Mouse (Mus musculus): Measurements from ENCODE around the gene Xkr8. TPM values are rescaled to one million over a fixed set of nuclear protein-coding genes. Genes with fewer than 3 reads are reported as not detected.
"Not testable (repeated sequence)": the region's sequence is repeated elsewhere in the genome, so short reads cannot be mapped to it uniquely, and the experiment has no call there.

Xkr8 gene
- total and polyA plus RNA-seq, 3 experiments: 3.8 to 8.6 (median 4.9) TPM

GRCm38 (mm10) chr4:132763125-132763524 is 30.8 kb upstream of the Xkr8 start:
- H3K4me1 ChIP-seq (ENCODE audit: control insufficient read depth in 1 of 2, insufficient read depth in 2 of 2): peaks cover 7 to 24% of the 10 kb centered on the region in 2 experiments
- H3K4me2 ChIP-seq (ENCODE audit: insufficient read depth, low read depth, poor library complexity, severe bottlenecking); in situ Hi-C loops (cut with MboI; ENCODE audit: low pct_ligation_motif_present, low pct_unique_long_range_greater_than_20kb, low sequenced_read_pairs); H3K27me3 ChIP-seq (replicated peaks); H3K9me3 ChIP-seq (replicated peaks; ENCODE audit: low read length); H3K36me3 ChIP-seq (replicated peaks in 1 of 2; ENCODE audit: control insufficient read depth in 1 of 2, insufficient read depth in 1 of 2, low read length in 1 of 2); H3K27ac ChIP-seq (ENCODE audit: insufficient read depth, low read depth); H3K4me3 ChIP-seq (replicated peaks in 1 of 3; ENCODE audit: low read depth in 2 of 3, low read length in 2 of 3, poor library complexity in 1 of 3); DNase-seq (ENCODE audit: extremely low read depth); H3K79me2 ChIP-seq (replicated peaks; ENCODE audit: control insufficient read depth, extremely low read depth, insufficient read depth, poor library complexity, severe bottlenecking); H3K9ac ChIP-seq (ENCODE audit: insufficient read depth, low read depth); dilution Hi-C loops (cut with MboI; ENCODE audit: extremely low pct_ligation_motif_present, extremely low pct_unique_long_range_greater_than_20kb, low sequenced_read_pairs): not testable (repeated sequence)
- TF ChIP-seq CTCF (conservative IDR thresholded peaks at IDR 0.05 in 1 of 2, IDR thresholded peaks at IDR 0.05 in 1 of 2; ENCODE audit: low read depth in 2 of 2, low read length in 2 of 2): peak in 1 of 2 experiments; percentile 20; a peak in 1 of 4 replicates

- no peak for DNase-seq (ENCODE audit: extremely low read depth)
- dilution Hi-C loops (cut with MboI; ENCODE audit: extremely low pct_ligation_motif_present, extremely low pct_unique_long_range_greater_than_20kb, low sequenced_read_pairs) (no loop called here), in situ Hi-C loops (cut with MboI; ENCODE audit: low pct_ligation_motif_present, low pct_unique_long_range_greater_than_20kb, low sequenced_read_pairs) (no loop called here)
- peaks cover 7 to 24% of the 10 kb centered on the region in 2 experiments for H3K4me1 ChIP-seq (ENCODE audit: control insufficient read depth in 1 of 2, insufficient read depth in 2 of 2)
- no peaks in the 10 kb centered on the region for H3K79me2 ChIP-seq (replicated peaks; ENCODE audit: control insufficient read depth, extremely low read depth, insufficient read depth, poor library complexity, severe bottlenecking)
- no peak overlapping the region for H3K4me2 ChIP-seq (ENCODE audit: insufficient read depth, low read depth, poor library complexity, severe bottlenecking)
- no peak overlapping the region for H3K4me3 ChIP-seq (replicated peaks in 1 of 3; ENCODE audit: low read depth in 2 of 3, low read length in 2 of 3, poor library complexity in 1 of 3)
- TF ChIP-seq MAFK (IDR thresholded peaks at IDR 0.05; ENCODE audit: insufficient replicate concordance, low read length): no peak
- no peak for TF ChIP-seq PAX5 (IDR thresholded peaks at IDR 0.05; ENCODE audit: low read length)
- no peak for TF ChIP-seq JUN (IDR thresholded peaks at IDR 0.05; ENCODE audit: insufficient read depth, low read depth, low read length)
- TF ChIP-seq RAD21 (IDR thresholded peaks at IDR 0.05; ENCODE audit: low read depth, low read length): no peak
- no peak for TF ChIP-seq JUND (conservative IDR thresholded peaks at IDR 0.05; ENCODE audit: low read depth, low read length)
- TF ChIP-seq ETS1 (conservative IDR thresholded peaks at IDR 0.05; ENCODE audit: low read depth, low read length): no peak
- TF ChIP-seq RCOR1 (conservative IDR thresholded peaks at IDR 0.05; ENCODE audit: low read depth, low read length): no peak
- no peak for TF ChIP-seq USF1 (IDR thresholded peaks at IDR 0.05; ENCODE audit: low read depth, low read length)
- TF ChIP-seq CHD1 (IDR thresholded peaks at IDR 0.05; ENCODE audit: low read depth, low read length): no peak
- no peak for TF ChIP-seq TCF12 (IDR thresholded peaks at IDR 0.05; ENCODE audit: low read depth, low read length)
- TF ChIP-seq IRF4 (IDR thresholded peaks at IDR 0.05; ENCODE audit: low read depth, low read length): no peak
- no peak for TF ChIP-seq MYC (IDR thresholded peaks at IDR 0.05; ENCODE audit: low read depth, low read length)
- TF ChIP-seq UBTF (IDR thresholded peaks at IDR 0.05; ENCODE audit: low read depth, low read length): no peak
- no peak for TF ChIP-seq USF2 (conservative IDR thresholded peaks at IDR 0.05; ENCODE audit: low read depth, low read length)
- TF ChIP-seq BHLHE40 (IDR thresholded peaks at IDR 0.05; ENCODE audit: low read depth, low read length): no peak
- no peaks in the 10 kb centered on the region for H3K36me3 ChIP-seq (replicated peaks in 1 of 2; ENCODE audit: control insufficient read depth in 1 of 2, insufficient read depth in 1 of 2, low read length in 1 of 2)
- no peaks in the 10 kb centered on the region for H3K9me3 ChIP-seq (replicated peaks; ENCODE audit: low read length)
- peaks cover under 1% of the 10 kb centered on the region for H3K27me3 ChIP-seq (replicated peaks)
- no peak overlapping the region for H3K9ac ChIP-seq (ENCODE audit: insufficient read depth, low read depth)
- no peak overlapping the region for H3K27ac ChIP-seq (ENCODE audit: insufficient read depth, low read depth)
These were observed 30.3 kb upstream of the Xkr8 start for GRCm38 (mm10) chr4:132762602-132763001.
